Mouse (Mus musculus) WW6 (cell line): ENCODE results near the gene Tmem108.
A peak's percentile ranks its signal among the peaks of the same experiment; 100 is the strongest.

Experiments used
- DNase-seq: peaks from one replicate; pipeline ENCODE4 v3.0.0-alpha.2; 2013; ENCODE audit warnings: low read depth, low spot score

Tmem108 gene

GRCm38 (mm10) chr9:103499366-103499765, 262.3 kb downstream of the Tmem108 start:
- DNase-seq, result no peak

DNA sequence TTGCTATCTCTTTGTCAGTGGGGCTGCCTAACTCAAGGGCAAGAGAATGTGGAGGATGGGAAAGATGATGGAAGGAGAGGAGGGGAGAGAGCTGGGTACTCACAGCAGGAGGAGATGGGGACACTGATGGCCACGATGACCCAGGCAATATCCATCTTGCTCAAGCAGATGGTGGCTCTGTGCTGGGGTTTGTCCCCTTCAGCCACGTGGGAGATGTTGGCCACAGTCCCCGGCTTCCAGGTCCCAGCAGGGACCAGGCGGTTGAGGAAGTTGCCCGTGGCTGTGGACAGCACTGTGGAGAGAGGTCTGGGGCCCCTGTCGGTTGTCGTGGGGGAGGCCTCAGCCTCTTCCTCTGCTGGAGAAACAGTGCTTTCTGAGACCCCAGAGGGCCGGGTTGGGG, 262.9 kb downstream of the Tmem108 start:
- no peak for DNase-seq

DNA sequence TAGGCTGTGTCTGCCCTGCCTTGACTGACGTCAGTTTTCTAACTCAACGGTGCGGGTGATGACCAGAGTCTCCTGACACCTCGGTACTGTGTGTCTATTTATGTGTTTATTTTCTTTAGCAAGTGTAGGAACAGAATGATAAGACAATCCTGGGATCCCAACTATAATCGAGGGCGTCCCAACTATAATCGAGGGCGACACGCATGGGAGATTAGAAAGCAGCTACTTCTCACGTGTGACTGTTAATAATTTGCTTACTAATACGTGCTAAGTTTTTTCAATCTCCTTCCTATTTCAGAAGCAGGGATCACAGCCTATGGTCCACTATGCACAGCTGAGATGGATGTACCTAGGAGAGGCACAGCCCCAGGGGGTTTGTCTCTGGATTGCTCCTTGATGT, 266.2 kb downstream of the Tmem108 start:
- no peak for DNase-seq

GRCm38 (mm10) chr9:103494346-103495020, 267.2 kb downstream of the Tmem108 start:
- no peak for DNase-seq

- no peak for DNase-seq
Measured at GRCm38 (mm10) chr9:103491985-103492384, 269.7 kb downstream of the Tmem108 start.

DNA sequence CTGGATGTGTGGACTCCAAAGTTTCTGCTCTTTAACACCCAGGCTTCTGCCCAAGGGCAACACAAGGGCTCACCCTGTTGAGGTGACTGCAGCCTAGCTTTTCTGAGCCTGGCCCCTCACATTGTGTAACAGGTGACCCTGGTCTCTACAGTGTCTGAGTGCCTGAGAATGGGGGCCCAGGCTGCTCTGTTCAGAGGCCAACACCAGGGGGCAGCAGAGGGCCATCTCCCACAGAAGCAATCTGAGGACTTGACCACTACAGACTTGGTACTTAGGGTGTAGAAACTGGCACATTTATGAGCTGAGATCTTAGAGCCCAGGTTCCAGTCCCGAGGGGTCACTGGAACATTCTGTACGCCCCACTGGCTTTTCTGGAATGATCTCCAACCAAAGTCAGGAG, 271.2 kb downstream of the Tmem108 start:
- DNase-seq, result peak; percentile 28

- DNase-seq, result no peak
Measured at GRCm38 (mm10) chr9:103489883-103490282, 271.8 kb downstream of the Tmem108 start.

- no peak for DNase-seq
Measured at GRCm38 (mm10) chr9:103489096-103489495, 272.5 kb downstream of the Tmem108 start.

DNA sequence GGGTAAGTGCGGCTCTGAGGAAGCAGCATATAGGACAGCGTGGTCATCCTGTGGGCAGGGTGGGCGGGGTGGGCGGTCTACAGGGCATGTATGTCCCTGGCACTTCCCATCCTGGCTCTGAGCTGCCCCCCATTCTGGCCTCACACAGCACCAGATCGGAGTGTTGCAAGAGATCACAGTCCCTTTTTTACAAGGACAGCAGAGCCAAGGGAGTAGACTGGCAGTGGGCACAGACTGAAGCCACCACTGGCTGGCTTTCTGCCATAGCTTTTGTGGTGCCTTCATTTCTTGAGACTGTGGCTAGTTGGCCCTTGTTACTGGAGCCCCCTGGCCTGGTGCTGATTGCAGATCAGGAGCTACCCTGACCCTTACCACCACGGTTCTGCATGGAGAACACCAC, 275.4 kb downstream of the Tmem108 start:
- no peak for DNase-seq

DNA sequence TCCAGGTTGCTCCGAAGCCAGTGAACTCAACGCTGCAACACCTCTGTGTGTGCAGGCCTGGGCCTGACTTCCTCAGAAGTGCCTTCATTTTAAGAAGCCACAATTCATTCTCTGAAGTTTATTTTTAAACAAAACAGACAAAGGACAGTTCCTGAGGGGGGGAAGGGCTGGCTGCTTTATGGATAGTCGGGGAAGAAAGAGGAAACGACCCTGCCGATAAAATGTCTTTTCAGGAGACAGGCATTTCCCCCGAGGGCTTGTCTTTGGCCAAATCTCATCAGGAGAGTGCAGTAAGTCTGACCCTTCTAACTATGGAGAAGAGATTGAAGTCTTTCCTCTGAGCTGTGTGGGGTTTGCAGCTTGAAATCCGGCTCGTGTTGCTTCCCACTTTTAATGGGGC, 276.0 kb downstream of the Tmem108 start:
- no peak for DNase-seq

GRCm38 (mm10) chr9:103480603-103481220, 280.9 kb downstream of the Tmem108 start:
- DNase-seq, result no peak

GRCm38 (mm10) chr9:103480044-103480576, 281.5 kb downstream of the Tmem108 start, which contains the start of gene Bfsp2:
Gene Bfsp2, minus strand, starts transcription at chr9:103480420.
- no peak for DNase-seq

GRCm38 (mm10) chr9:103475414-103475813, 286.2 kb downstream of the Tmem108 start:
- DNase-seq, result no peak

DNA sequence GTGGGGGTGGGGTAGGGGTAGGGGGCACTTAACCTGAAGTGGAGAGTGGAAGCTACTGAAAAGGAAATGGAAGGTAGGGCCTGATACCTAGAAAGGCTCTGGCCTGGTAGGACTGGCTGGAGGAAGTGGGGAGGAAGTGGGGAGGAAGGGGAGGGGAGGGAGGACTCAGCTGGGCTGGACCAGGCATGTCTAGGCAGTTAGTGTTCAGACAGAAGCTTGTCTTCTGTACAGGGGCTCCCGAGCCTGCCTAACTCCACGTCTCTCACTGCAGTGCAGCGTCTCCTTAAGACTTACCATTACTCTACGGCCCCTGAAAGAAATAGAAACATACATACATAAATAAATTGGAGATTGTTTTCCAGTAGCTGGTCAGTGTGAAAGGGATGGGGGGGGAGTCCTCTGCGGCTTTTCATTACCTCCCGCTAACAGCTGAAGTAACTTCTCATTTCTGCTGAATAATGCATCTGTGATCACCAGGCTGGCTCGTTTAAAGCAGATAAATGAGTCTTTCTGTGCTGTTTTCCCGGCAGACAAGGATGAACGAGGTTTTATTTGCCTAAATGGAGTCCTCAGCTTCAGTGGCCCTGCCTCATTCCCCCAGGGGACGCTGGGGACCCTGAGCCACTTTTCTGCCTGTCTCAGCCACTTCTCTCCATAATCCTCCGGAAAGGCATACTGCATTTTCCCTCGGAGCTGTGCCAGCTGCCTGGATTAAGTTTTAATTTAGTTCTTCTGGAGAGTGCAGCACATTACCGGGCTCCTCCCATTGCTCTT, 287.5 kb downstream of the Tmem108 start:
- DNase-seq, result no peak

- no peak for DNase-seq
Measured at GRCm38 (mm10) chr9:103471784-103472183, 289.9 kb downstream of the Tmem108 start.

GRCm38 (mm10) chr9:103469516-103469915, 292.1 kb downstream of the Tmem108 start:
- DNase-seq, result peak; percentile 22

DNA sequence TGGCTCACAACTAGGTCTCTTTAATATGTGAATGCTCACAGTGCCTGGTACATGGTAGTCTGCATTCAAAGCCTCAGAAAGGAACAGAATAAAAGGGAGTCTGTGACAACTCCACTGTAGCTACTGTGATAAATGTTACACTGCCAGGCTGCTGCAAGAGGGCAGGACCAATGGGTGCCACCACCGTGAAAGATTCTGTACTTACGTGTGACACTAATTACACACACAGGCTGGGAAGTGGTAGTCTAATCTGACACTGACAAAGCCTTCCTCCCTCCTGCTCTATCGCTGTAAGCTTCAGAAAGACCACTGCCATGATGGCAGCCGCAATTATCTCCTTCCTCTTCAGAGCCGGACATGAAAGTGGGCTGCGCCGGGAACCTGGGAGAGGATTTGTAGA, 292.7 kb downstream of the Tmem108 start:
- DNase-seq, result no peak

DNA sequence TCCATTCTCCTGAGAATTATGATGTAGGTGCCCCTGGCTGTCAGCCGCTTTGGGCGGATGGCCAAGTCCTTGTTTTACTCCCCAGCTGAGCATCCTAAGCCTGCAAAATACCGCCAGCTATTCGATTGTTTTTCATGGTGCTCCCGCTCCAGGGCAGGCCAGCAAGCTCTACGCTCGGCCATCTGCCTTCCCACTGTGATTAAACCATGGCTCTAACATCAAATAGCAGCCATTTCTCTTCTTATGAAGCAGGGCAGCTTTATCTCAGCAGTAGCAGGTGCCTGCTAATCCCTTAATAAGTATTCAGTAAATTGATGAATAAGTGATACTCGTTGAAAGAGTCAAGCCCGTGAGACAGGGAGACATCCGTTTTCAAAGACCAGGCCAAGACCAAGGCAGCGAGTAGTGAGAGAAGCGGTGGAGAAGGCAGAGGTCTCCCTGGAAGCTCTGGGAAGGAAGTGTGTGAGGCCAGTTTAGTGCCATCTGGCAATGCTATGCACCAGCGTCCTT, 295.9 kb downstream of the Tmem108 start:
- DNase-seq, result no peak

- no peak for DNase-seq
Measured at GRCm38 (mm10) chr9:103465293-103465692, 296.3 kb downstream of the Tmem108 start.

- DNase-seq, result no peak
Measured at GRCm38 (mm10) chr9:103463833-103464232, 297.8 kb downstream of the Tmem108 start.

DNA sequence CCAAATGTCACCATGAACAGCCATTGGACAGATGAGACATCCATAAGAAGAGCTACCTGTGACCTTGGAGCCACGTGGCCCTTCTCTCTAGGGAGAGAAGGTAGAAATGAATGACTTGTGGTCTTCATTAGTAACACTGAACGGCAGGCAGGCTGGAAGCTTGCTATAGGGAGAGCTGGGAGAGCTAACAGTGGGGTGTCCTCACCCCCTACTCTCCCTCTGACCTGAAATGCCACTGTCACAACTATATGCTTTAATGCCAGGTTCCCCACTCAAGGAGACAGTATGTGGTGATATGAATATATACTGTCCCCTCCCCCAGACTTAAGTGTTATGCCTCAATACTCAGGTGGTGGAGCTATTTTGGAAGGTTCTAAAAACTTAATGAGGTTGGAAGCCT, 301.8 kb downstream of the Tmem108 start:
- DNase-seq, result no peak

DNA sequence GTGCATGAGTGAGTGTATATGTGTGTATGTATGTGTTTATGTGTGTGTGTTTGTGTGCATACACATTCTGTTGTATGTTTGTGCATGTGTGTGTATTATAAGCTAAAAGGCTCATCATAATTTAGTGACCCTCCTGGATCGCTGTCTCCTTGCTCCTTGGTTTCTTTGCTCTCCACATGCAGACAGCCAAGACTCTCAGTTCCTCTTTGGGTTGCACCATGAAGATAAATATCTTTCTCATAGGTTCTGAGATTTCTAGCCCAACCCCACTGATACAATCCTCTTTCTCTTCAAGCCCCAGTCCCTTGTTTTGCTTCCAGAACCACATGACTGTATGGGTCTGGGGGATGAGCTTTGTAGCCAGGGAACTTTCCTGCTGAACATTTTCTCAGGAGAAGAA, 302.3 kb downstream of the Tmem108 start:
- DNase-seq, result no peak
